Mouse (Mus musculus) heart, postnatal 0 days (tissue): ENCODE measurements around the gene Tmem156.

Experiments
- CTCF ChIP-seq: IDR thresholded peaks from 2 replicates; pipeline ENCODE4 v1.5.1; 2016; ENCODE audit warnings: antibody characterized with exemption, control low read depth, low read depth
- EP300 ChIP-seq: IDR thresholded peaks from 2 replicates; pipeline ENCODE4 v1.6.1; 2016; ENCODE audit warnings: antibody characterized with exemption, low read depth

DNA sequence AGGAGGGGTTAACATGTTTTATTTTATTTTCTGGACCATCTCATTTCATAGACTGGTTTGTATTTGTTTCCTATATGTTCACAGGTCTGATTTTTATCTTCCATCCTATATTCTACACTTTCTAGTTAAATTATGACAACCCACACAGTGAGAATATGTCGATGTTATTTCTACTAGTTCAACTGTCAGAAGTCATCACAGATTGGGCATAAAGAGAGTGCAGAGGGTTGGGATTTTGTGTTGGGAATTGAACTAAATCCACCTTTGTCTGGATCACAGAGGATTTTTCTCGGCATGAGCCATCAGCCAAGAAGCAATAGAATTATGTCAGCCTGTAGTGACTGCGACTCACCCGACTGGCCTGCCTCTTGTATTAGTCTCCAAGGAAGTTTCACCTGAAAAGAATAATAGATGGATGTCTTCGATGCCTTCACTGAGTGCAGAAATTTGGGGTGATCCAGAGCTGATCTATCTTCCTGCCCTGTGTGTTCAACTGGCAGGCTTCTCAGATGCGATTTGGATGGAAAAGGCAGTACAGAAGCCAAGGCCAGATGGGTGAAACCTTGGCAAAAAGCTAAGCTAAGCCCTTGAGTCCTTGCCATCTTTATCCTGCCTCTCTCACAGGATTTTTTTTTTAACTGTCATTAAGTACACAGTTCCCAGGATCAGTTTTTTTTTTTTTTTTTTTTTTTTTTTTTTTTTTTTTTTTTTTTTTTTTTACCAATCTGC lies 46.1 kb downstream of the Tmem156 start:
- TF ChIP-seq CTCF (no peak), EP300 (no peak)
